Mouse (Mus musculus) spleen, adult 2 months (tissue): ENCODE data around the gene Arhgef3.

Source experiments
- CTCF ChIP-seq: fragments of 200-500 bp; IDR thresholded peaks from 2 replicates; pipeline ENCODE4 v1.5.1; 2011; ENCODE audit warnings: mild to moderate bottlenecking, inconsistent platforms; ENCODE audit not compliant: insufficient read depth, insufficient read length, insufficient replicate concordance; ENCODE audit errors: extremely low read depth
- POLR2A ChIP-seq: fragments of 200-500 bp; IDR thresholded peaks from 2 replicates; pipeline ENCODE4 v1.6.1; 2011; ENCODE audit warnings: low read depth, low read length, inconsistent platforms

- no peak for TF ChIP-seq CTCF
- TF ChIP-seq POLR2A: no peak
Measured at GRCm38 (mm10) chr14:27096133-27096532, 18.6 kb upstream of the Arhgef3 start.
